Mouse (Mus musculus) heart, adult 18-20 months (tissue): ENCODE results near the gene Slc25a18. TPM values are rescaled to one million over a fixed set of nuclear protein-coding genes. Genes with fewer than 3 reads are reported as not detected.

Experiments
- DNase-seq, 2 experiments: peaks; one replicate each; pipeline ENCODE4 v3.0.0; 2021 to 2022; ENCODE audit warnings: mixed read lengths in 1 of 2
- long read RNA-seq, 2 experiments: library from polyadenylated mRNA; stranded (forward); transcript quantifications; one replicate each; pipeline ENCODE4 v2.0.0; 2021
- total RNA-seq, 2 experiments: library from RNA; stranded (reverse); gene quantifications; 2 replicates each; pipeline ENCODE4 v1.2.3; 2021

Gene Slc25a18
- under 1 TPM in 1 of 2 experiments, not detected in 1; 0.21 TPM for total RNA-seq
- long read RNA-seq, experiment 1 = 0 reads
- long read RNA-seq, experiment 2 = 0 reads

DNA sequence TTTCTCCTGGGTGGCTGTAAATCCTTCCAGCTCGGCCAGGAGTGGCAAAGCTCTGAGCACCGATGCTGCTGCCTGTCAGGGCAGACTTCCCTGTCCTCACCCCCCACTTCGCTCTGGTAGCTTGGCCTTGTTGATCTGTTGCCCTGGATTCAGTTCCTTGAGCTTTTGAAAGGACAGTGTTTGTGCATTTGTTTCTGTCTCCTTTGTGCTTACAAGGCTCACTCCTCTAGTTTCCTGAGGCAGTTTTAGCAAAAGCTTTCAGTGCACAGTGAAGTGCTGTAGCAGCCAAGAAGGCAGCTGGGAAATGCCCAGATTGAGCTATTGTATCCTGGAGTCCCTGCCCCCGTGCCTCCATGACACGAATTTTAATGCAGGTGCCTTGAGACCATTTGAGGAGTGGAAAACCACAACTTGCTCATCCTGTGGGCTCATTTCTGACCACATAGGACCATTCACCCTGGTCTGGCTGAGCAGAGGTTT, at the start of gene Slc25a18:
Slc25a18 (plus strand) TSS at position 430 of the 480 bp plus-strand sequence.
- DNase-seq = no peak

DNA sequence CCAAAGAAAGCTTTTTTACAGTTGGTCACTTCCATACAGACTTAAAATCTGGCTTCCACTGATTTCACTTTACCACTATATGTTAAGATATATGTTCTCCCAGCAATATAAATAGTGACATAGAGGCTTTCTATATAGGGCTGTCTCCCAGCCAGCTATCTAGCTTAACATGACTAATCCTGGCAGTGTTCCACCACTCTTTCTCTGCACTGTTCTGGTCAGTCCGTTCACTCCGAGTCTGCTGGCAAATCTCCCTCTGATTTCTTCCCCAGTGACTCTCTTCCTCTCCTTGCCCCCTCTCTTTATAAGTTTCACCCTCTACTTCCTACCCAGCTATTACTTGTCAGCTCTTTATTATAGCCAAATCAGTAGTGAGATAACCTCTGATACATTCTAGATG, 47.4 kb upstream of the Slc25a18 start:
- peak in 1 of 2 experiments; percentile 8 for DNase-seq

DNA sequence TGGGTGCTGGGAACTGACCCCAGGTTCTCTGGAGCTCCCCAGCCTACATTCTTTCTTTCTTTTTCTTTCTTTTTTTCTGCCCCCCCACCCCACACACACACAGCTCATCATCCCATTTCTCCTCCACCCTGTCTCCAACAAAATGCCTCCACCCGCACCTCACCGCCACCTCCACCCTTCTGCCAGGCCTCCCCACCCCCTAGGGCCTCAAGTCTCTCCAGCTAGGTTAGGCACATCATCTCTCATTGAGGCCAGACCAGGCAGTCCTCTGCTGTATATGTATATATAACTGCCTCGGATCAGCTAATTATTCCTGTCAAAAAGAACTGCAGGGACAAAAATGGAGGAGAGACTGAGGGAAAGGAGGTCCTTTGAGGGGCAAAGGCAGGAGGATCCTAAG, 37.4 kb upstream of the Slc25a18 start:
- no peak for DNase-seq

DNA sequence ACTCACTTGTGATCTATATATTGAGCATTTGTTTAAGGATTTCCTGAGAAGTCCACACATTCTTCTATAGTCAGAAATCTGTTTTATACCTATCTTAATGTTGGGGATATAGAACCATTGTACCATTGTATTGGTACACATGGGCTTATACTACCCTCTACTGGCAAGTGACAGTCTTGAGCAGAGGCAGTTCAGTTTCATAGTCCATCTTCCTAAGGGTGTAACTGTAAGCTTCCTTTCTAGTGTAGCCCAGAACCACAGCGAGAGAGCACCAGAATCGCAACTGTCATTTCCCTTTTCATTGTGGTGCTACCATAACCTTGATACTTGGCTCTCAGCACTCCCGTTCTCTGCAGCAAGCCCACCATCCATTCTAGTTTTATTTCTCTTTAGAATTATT, 36.8 kb upstream of the Slc25a18 start:
- peak; percentile 44 to 55 for DNase-seq

DNA sequence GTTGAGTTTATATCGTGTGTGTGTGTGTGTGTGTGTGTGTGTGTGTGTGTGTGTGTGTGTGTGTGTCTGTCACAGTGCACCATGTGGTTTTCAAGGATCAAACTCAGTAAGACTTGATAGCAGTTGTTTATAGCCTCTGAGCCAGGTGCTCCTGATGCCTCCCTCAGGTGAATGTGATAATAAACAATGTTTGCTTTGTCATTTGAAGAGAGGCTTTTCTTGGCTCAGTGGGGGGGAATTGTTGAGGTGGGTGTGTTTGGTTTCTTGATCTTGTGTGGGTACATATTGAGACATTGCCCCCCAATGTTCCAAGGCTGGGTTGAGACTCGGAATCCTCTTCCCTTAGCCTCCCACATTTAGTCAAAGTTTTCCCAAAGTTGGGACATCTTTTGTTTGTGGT, 30.2 kb upstream of the Slc25a18 start:
- DNase-seq = no peak

DNA sequence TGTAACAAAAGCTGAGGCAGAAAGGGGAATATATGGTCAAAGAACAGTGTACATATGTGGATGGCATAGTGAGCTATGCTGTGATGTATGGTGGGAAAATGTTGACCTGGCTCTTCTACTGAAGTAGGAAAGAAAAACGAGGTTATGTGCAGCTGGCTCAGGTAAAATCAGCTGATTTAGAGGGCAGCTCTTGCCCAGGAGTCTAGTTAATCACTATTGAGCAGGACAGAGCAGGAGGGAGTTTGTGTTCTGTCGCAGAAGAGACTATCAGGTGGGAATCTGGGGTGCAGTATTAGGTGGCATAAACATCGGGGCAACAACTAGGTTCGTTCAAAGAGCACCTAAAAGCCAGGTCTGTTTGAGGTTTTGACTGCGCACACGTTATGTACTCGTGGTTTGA, 29.1 kb upstream of the Slc25a18 start:
- no peak for DNase-seq

DNA sequence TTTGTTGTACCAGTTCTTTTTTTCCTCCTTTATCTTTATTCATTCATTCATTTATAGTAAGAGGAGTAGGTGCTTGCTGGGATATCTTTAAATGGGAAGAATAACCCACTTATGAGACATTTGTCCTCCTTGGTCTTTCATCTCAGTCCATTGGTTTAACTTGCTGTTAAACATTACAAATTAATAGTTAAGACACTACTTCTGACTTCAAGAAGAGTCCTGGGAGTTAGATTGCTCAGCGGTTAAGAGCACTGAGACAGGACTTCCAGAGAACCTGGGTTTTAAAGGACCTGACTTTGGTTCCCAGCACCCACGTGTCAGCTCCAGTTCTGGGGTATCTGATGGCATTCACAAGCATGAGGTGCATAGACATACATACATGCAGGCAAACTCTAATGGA, 27.0 kb upstream of the Slc25a18 start:
- DNase-seq = no peak

DNA sequence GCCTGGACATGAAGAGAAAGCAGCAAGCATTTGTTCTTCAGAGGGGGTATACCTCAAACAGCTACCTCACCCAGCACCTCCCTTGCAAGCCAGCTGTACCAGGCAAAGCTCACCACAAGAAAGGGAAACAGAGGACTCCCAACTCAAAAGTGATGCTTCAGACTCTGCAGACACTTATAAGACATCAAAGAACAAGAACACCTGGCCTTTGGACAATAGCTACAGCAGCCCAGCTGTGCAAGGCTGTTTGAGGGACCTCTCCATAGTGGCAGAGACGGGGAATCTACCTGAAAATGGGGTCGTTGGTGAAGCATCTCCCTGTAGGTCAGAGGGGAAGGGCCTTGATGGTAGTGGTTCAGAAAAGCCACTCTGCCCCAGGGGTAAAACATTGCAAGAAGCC, 12.2 kb upstream of the Slc25a18 start:
- no peak for DNase-seq

DNA sequence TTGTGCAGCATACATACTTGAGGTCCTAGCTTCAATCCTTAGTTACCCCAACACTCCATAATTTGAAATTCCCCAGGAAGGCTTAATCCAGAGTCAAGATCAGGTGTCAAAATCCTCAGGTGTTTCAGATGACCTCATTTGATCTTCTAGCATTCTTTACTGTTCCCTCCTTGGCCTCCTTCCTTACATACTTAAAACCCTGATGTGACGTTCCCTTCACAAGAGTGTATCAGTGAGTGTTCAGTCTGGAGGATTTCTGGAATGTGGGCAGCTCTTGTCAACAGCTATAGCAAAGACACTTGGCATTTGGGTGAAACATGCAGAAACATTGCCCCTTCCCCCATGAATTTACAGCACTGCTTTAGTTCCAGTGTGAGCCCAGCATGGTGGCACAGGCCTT, 3.4 kb upstream of the Slc25a18 start:
- no peak for DNase-seq

DNA sequence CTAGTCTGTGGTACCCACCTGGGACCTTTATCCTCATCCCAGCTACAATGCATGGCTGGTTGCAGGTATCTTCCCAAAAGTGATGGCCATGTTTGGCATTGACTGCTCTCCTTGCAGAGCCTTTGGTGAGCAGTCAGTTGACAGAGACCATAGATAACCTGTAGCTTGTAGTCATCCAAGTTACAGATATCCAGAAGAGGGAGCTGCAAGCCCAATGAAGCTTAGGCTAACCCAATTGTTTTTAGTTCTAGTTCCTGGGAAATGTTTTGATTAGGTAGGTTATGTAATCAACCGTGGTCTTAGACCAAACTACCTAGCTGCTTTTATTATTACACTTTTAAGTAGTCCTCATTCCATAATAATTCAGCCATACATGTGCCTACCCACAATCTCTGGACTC, 2.0 kb upstream of the Slc25a18 start:
- no peak for DNase-seq

DNA sequence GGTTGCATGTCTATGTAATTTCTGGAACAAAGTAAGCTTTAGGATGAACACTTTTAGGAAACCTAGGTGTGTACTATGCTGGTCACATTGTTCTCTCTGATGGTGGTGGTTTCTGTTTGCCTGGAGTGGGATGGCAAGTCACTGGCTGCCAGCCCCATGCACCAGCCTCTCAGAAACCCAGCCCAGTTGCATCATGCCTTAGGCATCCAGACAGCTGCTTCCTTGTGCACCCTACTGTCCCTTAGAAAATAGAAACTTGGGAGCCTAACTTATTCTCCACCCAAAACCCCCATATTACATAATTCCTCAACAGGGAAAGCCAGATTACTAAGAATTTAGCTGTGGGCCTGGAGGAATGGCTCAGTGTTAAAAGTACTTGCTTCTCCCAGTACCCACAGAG, 1.4 kb upstream of the Slc25a18 start:
- DNase-seq = peak in 1 of 2 experiments; percentile 33

DNA sequence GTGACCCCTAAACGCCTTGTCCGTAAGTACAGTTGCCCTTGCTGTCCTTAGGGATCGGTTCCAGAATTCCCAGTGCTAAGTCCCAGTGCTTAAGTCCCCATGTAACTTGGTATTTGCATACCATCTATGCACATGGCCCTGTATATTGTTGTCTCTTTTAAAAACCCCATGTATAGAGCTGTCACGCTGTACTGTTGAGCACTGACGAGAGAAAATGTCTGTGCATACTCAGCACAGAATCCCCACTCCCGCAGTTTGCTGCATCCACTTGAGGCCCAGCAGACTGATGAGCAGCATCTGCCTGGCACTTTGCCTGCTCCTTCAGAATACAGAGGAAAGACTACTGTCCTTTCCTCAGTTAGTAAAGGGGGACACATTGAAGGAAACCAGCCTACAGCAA, 385 bp downstream of the Slc25a18 start:
- DNase-seq = no peak

DNA sequence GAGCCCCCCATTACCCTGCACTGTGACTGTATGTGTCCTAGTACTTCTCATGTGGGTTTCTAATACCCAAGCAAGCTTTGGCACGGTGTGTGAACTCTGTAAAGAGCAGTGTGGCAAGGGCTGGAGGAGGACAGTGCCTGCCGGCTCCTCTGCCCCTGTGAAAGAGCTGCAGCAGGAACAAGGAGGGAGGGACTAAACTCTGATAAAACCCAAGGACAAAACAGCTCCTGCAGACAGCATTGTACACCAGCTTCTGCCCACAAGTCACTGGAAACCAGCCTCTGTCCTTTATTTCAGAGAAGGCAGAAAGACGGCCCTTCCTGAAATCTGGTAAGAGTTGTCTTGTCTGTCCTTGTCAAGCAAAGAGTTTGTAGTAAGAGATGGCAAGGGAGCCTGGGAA, 2.9 kb downstream of the Slc25a18 start:
- no peak for DNase-seq

DNA sequence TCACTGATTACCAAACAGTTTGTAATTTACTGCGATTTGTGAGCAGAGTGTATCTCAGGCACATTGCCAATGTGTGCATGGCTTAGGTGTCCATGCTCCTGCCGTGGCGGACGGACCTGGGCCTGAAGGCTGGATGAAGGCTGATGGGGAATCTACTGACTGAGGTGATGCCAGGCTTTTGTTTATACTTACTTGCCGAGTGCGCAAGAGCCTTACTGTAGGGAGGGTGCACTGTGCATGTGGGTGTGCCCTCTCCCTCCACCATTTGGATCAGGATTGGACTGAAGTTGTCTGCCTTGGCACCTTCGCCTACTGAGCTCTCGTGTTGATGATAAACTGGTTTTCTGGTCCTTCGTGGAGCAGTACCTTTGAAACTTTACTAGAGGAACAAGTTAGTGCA, 4.2 kb downstream of the Slc25a18 start:
- DNase-seq = no peak

DNA sequence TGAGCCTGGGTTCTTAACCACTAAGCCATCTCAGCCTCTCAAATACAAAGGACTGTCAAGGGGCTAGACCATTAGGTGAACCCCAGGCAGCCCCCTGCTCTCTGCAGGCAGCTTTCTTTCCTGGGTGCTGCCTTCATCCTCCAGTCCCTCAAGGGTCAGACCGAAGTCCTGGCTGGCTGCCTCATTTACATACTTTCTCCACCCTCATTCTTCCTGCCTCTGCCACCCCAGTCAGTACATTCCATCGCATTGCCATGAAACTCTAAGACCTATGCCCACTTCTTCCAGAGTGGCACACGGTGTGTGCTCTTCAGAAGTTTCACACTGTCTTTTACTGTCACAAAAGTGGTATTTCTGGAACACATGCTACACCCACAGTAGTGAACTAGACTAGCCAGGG, 4.8 kb downstream of the Slc25a18 start:
- no peak for DNase-seq

DNA sequence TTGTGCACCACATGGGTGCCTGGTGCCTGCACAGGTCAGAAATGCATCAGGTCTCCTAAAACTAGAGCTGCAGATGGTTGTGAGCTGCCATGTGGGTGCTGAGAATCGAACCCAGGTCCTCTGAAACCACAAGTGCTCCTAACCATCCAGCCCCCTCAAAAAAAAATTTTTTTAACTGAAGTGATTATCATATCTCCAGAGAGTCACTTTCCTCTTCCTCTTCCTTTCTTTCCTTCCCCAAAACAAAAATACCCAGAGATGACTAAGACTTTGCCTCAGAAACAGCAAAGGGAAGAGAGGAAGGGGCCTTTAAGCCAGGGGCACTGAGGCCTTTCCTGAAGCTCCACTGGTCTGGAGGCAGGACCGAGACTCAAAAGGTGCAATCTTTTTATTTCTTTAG, 9.6 kb downstream of the Slc25a18 start:
- DNase-seq = no peak

DNA sequence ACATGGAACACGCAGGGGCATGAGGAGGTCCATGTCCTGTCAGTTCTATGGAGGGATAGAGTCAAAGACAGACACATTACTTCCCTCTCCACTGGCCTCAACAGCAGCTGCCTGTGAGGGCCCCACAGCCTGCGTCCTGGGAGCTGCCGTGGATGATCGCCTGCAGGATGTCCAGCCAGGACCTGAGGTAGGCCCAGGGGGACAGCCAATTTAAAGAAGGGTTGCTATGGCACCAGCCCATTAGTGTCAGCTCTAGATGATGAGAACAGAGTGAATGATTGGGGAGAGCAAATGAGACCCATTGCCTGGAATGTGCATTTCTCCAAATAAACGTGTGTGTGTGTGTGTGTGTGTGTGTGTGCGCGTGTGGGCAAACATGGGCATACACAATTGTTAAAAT, 11.0 kb downstream of the Slc25a18 start:
- DNase-seq = no peak

DNA sequence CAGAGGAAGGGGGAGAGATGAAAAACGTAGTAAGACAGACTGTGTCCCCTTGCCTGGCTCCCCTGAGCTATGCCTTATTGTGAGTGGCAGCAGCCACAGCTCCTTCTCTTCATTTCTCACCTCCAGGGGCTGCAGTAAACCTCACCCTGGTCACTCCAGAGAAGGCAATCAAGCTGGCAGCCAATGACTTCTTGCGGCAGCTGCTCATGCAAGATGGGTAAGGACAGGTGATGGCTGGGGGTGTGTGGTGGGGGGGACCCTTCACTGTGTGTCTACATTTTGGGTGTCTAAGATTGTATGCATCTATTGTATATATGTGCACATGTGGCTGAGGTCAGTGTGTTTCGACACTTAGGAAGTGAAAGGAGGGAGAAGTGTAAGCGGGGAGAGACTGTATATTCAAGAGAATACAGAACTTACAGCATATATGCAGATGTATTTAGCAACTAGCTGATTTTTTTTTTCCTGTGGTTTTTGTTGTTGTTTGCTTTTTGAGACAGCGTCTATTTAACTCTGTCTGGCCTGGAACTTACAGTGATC, 14.8 kb downstream of the Slc25a18 start:
- DNase-seq = no peak

DNA sequence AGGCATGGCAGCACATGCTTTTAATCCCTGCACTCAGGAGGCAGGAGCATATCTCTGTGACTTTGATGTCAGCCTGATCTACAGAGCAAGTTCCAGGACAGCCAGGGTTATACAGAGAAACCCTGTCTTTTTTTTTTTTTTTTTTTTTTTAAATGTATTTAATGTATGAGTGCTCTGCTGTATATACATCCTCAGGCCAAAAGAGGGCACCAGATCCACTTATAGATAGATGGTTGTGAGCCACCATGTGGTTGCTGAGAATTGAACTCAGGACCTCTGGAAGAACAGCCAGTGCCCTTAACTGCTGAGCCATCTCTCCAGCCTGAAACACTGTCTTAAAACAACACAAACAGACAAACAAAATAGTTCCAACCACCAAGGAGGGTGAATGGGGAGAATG, 15.5 kb downstream of the Slc25a18 start:
- no peak for DNase-seq

DNA sequence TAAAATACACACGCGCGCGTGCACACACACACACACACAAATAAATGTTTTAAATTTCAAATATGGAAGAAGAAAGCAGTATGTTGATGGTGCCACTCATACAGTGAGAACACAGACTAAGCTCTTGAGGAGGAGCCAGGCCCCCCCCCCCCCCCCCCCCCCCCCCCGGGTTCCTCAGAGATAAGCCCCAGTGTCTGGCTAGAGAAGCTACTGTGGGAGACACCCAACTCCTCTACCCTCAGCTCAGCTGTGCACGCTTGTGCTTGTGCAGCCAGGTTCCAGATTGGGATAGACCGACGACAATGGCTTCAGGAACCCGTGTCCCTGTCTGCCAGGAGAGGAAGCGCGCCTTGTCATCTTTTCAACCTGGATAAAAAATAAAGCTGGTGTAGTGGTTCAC, 16.8 kb downstream of the Slc25a18 start:
- no peak for DNase-seq

DNA sequence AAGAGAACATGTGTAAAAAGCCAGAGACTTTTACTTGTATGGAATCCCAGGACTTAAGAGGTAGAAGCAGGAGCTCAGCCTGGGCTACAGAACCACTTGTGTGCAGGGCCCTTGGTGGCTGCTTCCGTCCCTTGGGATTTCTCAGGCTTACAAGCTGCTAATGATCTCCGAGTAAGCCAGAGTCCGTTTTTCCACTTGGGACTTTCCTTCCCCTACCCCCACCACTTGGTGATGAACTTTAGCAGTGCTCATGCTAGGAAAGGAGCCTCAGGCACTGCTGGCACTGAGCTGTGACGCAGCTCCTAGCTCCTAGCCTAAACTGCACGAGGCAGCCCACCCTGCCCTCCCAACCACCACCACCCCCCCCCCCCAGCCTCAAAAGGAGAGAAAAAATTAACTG, 17.3 kb downstream of the Slc25a18 start:
- DNase-seq = no peak

DNA sequence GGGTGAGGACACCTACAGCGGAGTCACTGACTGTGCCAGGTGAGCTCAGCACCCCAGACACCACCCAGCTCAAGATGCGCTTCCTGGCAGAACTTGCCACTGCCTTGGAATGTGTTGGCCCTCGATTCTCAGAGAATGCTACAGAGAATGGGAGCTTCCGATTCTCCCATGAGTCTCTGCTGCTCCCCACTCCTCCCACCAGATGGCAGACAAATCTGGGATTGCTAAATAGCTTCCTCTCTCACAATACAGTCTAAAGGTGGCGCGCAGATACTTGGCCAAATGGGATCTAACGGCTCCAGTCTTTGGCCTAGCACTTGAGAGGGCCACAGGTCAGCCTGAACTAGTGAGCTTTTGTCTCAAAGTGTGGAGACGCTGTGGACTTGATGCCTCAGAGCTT, 19.6 kb downstream of the Slc25a18 start:
- no peak for DNase-seq

DNA sequence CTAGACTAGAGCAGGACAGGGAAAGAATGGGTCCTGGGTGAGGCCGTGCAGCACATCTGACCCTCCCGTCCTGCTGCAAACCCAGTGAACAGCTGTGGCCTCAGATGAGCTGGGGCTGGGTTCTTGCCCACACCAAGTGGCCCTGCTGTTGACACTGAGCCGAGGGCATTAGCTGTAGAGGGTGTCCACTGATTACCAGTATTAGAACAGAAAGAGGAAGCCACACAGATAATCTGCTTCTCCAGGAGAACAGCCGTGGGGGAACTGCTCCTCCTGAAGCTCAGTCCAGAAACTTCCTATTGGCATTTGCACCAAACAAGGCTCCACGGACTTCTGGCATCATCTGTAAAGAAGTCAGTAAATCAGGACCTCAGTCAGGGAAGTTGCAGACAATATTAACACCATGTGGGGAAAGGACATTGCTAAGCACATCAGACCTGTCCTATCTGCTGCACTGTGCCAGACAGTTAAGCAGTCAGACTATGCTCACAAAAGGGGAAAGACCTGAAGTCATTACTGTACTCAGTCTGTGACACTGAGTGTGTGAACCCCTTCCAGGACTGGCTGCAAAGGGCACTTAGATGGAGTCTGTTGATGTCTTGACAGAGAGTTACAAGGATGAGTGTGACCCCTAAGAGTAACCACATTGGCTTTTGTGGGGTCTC, 22.2 kb downstream of the Slc25a18 start:
- DNase-seq = peak in 1 of 2 experiments; percentile 37

DNA sequence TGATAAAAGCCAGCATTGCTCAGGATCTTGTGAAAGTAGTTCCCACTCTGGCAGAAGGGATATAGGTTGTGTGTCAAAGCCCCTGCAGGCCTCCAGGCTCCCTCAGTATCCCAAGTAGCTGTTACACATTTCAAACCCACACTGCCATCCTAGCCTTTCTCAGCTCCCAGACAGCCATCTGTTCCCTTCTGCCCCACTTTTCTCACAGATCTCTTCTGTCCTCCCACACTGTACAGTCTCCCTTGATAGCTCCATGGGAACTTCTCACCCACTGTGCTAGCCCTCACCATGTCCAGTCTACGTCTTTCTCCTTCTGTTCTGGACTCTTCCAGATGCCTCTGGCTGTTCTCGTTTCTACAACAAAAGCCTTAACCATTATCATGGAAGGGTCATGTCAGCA, 22.7 kb downstream of the Slc25a18 start:
- no peak for DNase-seq
